15 mouse cellular contexts compared by ENCODE assay signal in genomic region chr13:35755002-35755401, GRCm38 (mm10).
"Had no signal": no experiment of that assay in that cellular context is flagged by ENCODE, and none has a peak within 500 bp of the region (broad histone marks: within the 10 kb centered on the region; RNA-seq: fewer than 3 reads in every experiment).

No protein-coding gene starts in this region.

- H3K27me3 ChIP-seq: limb, embryonic 15.5 days; megakaryocyte, embryonic 14.5 days; midbrain, embryonic 12.5 days; neural tube, embryonic 12.5 days had no signal

- H3K9ac ChIP-seq: limb, embryonic 15.5 days; lung, embryonic 14.5 days; midbrain, embryonic 12.5 days; neural tube, embryonic 12.5 days had no signal

- DNase-seq: kidney, adult 2 months; kidney, postnatal 10 days; lung, embryonic 14.5 days; lung, postnatal 14 days; retina, postnatal 1 day; right cerebral cortex, postnatal 4 days; spleen, adult 18-20 months; thymus, adult 18-20 months; thymus, postnatal 14 days had no signal

- H3K4me3 ChIP-seq: left cerebral cortex, adult 2 months; limb, embryonic 15.5 days; midbrain, embryonic 12.5 days; neural tube, embryonic 12.5 days had no signal

- H3K9me3 ChIP-seq: limb, embryonic 15.5 days; midbrain, embryonic 12.5 days; neural tube, embryonic 12.5 days had no signal

- H3K36me3 ChIP-seq: limb, embryonic 15.5 days; midbrain, embryonic 12.5 days; neural tube, embryonic 12.5 days had no signal

- H3K27ac ChIP-seq: left cerebral cortex, adult 2 months; limb, embryonic 15.5 days; macrophage; midbrain, embryonic 12.5 days; neural tube, embryonic 12.5 days had no signal

- H3K4me2 ChIP-seq: limb, embryonic 15.5 days; lung, embryonic 14.5 days; midbrain, embryonic 12.5 days; neural tube, embryonic 12.5 days had no signal
